Mouse (Mus musculus) embryonic fibroblast, embryonic 13.5 days (primary cell): ENCODE measurements at regions not wholly inside any gene's neighbourhood (a gene's known extent, or its start where the extent isn't known, plus 50 kb on each side); places are given as distances from the start of the nearest gene placed in this dataset.

Experiments used
- CTCF ChIP-seq: IDR thresholded peaks from 2 replicates; pipeline ENCODE4 v1.5.1; 2011; ENCODE audit warnings: mild to moderate bottlenecking, control low read depth, low read length, moderate library complexity, borderline replicate concordance; ENCODE audit not compliant: insufficient read depth
- POLR2A ChIP-seq: IDR thresholded peaks from 2 replicates; pipeline ENCODE4 v1.6.1; 2011; ENCODE audit warnings: low read depth, mild to moderate bottlenecking, control low read depth, low read length, moderate library complexity

DNA sequence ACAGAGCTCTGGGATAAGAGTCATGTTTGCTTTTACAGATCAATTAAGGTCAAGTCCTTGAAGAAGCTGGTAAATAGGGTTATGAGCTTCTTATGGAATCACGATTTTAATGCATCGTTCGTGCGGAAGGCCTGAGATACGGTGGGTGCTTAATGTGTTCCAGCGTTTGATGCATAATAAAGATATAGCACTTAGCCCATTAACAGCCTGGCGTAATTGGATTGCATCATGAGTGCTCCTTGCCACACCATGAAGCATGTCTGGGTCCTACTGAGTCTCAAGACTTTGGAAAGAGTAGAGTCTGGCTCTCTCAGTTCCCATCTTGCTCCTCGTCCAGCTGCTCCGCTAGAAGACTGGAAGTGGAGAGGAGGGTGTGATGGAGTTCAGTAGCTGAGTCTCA, 72.6 kb downstream of the Zfp36l1 start:
- TF ChIP-seq CTCF (no peak), POLR2A (no peak)
